ENCODE assay signal across 25 mouse cellular contexts in genomic region chr5:28940972-28941371, GRCm38 (mm10).
A peak's percentile ranks its signal among the peaks of the same experiment; 100 is the strongest.
DNase-seq lines count a peak whose midpoint lies in the region; ATAC-seq and TF ChIP-seq lines count a peak whose summit lies in the region.
"Had no signal": no experiment of that assay in that cellular context is flagged by ENCODE, and none has a peak within 500 bp of the region (broad histone marks: within the 10 kb centered on the region; RNA-seq: fewer than 3 reads in every experiment).

No protein-coding gene starts in this region.

- no peaks in the 10 kb centered on the region for H3K4me1 ChIP-seq in embryonic facial prominence, embryonic 14.5 days (ENCODE audit: control insufficient read depth, insufficient read depth, low read length)
- no peaks in the 10 kb centered on the region for H3K4me1 ChIP-seq in embryonic facial prominence, embryonic 10.5 days
- H3K4me1 ChIP-seq: embryonic facial prominence, embryonic 12.5 days; forebrain, embryonic 15.5 days had no signal

- ATAC-seq in embryonic facial prominence, embryonic 14.5 days (ENCODE audit: low read depth), result 0 out of 2 replicates have a peak, but pooled peaks have one; percentile 62
- ATAC-seq: activated CD4-positive, CD25-positive, alpha-beta regulatory T cell, adult 4 months; CD4-positive, CD25-positive, alpha-beta regulatory T cell, adult 4 months; forebrain, embryonic 15.5 days; forebrain, postnatal 0 days; Patski had no signal

- intact Hi-C loops in left cerebral cortex, postnatal 4 days (cut with DNase I), result no loop called here

- TF ChIP-seq POLR2A in brain, embryonic 14.5 days (IDR thresholded peaks at IDR 0.05; ENCODE audit: borderline replicate concordance, extremely low read depth, insufficient read depth, insufficient read length, poor library complexity, severe bottlenecking), result no peak

- H3K4me2 ChIP-seq in embryonic facial prominence, embryonic 14.5 days (ENCODE audit: low read depth, low read length), result no peak overlapping the region
- H3K4me2 ChIP-seq: embryonic facial prominence, embryonic 12.5 days; forebrain, embryonic 15.5 days had no signal

- H3K27me3 ChIP-seq in embryonic facial prominence, embryonic 14.5 days (replicated peaks; ENCODE audit: control insufficient read depth, insufficient read depth, low read length), result no peaks in the 10 kb centered on the region
- no peaks in the 10 kb centered on the region for H3K27me3 ChIP-seq in embryonic facial prominence, embryonic 10.5 days (replicated peaks; ENCODE audit: low read depth, poor library complexity, severe bottlenecking)
- H3K27me3 ChIP-seq: CH12.LX; embryonic facial prominence, embryonic 12.5 days; forebrain, embryonic 15.5 days had no signal

- DNase-seq in embryonic facial prominence, embryonic 14.5 days (ENCODE audit: low spot score), result peak; percentile 32
- DNase-seq in embryonic facial prominence, embryonic 10.5 days (ENCODE audit: low spot score), result no peak
- DNase-seq in left cerebral cortex, postnatal 4 days, result peak; percentile 8
- DNase-seq in left cerebral cortex, adult 8-10 months (ENCODE audit: low spot score in 2 of 2), result no peak
- peak; percentile 17 for DNase-seq in brain, embryonic 14.5 days (ENCODE audit: low read depth)
- DNase-seq in lung, adult 18-20 months, result no peak
- DNase-seq: adrenal gland, adult 8-10 months; adrenal gland, postnatal 14 days; adrenal gland, postnatal 36 days; B cell, adult 2 months; cerebellum, adult 11 months; cerebellum, adult 18-20 months; cerebellum, adult 8-10 months; cerebellum, adult 9-11 months; cerebellum, postnatal 14 days; cerebellum, postnatal 36 days; embryo, embryonic 11 days; forebrain, postnatal 0 days had no signal

- H3K27ac ChIP-seq in embryonic facial prominence, embryonic 14.5 days (replicated peaks; ENCODE audit: low read depth, low read length), result no peak overlapping the region
- H3K27ac ChIP-seq in embryonic facial prominence, embryonic 10.5 days (replicated peaks), result no peak overlapping the region
- H3K27ac ChIP-seq: embryonic facial prominence, embryonic 12.5 days; forebrain, embryonic 15.5 days had no signal

- WGBS in embryonic facial prominence, embryonic 14.5 days, result 57% methylated on average over 5 of the region's 5 CpGs
- WGBS in embryonic facial prominence, embryonic 10.5 days, result 83% methylated on average over 5 of the region's 5 CpGs

- TF ChIP-seq CTCF in brain, embryonic 14.5 days (IDR thresholded peaks at IDR 0.05; ENCODE audit: borderline replicate concordance, extremely low read depth, insufficient read depth, insufficient read length), result no peak

- no peak overlapping the region for H3K9ac ChIP-seq in embryonic facial prominence, embryonic 14.5 days (ENCODE audit: low read depth, low read length)
- H3K9ac ChIP-seq: embryonic facial prominence, embryonic 12.5 days; forebrain, embryonic 15.5 days; forebrain, postnatal 0 days had no signal

- H3K9me3 ChIP-seq in embryonic facial prominence, embryonic 14.5 days (ENCODE audit: control insufficient read depth, low read length), result no peaks in the 10 kb centered on the region
- H3K9me3 ChIP-seq in embryonic facial prominence, embryonic 10.5 days, result no peaks in the 10 kb centered on the region
- H3K9me3 ChIP-seq: embryonic facial prominence, embryonic 12.5 days; forebrain, embryonic 15.5 days; G1E had no signal

- H3K36me3 ChIP-seq in embryonic facial prominence, embryonic 14.5 days (ENCODE audit: control insufficient read depth, insufficient read depth, low read length), result no peaks in the 10 kb centered on the region
- H3K36me3 ChIP-seq in embryonic facial prominence, embryonic 10.5 days (replicated peaks), result no peaks in the 10 kb centered on the region
- H3K36me3 ChIP-seq: embryonic facial prominence, embryonic 12.5 days; forebrain, embryonic 15.5 days; G1E had no signal

- no peak overlapping the region for H3K4me3 ChIP-seq in embryonic facial prominence, embryonic 14.5 days (ENCODE audit: low read depth, low read length)
- no peak overlapping the region for H3K4me3 ChIP-seq in embryonic facial prominence, embryonic 10.5 days
- H3K4me3 ChIP-seq: embryonic facial prominence, embryonic 12.5 days; forebrain, embryonic 15.5 days had no signal

Comparison
In these comparisons a context has a peak if more than half of its experiments do, and no peak if none do; other contexts are left out.
1. DNase-seq: peak in embryonic facial prominence, embryonic 14.5 days (single experiment), left cerebral cortex, postnatal 4 days (single experiment) and brain, embryonic 14.5 days (single experiment); none in embryonic facial prominence, embryonic 10.5 days (single experiment), left cerebral cortex, adult 8-10 months (0 of 2) and lung, adult 18-20 months (0 of 2).